Mouse (Mus musculus): ENCODE results near the gene Mrpl38.

DNA sequence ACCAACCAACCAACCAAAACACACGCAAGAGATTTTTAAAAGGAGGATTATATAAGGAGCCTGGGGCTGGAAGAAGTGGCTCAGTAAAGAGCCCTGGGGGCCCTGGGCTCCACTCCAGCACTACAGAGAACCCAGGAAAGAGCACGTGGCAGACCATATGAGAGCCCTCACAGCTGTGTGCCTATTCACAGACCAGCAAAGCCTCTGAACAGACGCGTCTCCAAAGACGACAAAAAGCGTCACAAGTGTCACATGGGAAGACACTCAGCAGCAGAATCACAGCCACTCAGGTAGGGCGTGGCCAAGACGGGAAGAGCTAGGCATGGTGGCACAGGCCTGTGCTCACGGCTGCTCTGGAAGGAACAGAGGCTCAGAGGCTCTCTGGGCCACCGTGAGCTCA, 23.5 kb upstream of the Mrpl38 start:
- no peak for TF ChIP-seq CTCF (IDR thresholded peaks at IDR 0.05; ENCODE audit: low read depth, low read length)
- no peak for TF ChIP-seq POLR2A (IDR thresholded peaks at IDR 0.05; ENCODE audit: insufficient read depth, low read length)
